Mouse (Mus musculus) midbrain, embryonic 14.5 days (tissue): Measurements from ENCODE around the gene St7. TPM values are rescaled to one million over a fixed set of nuclear protein-coding genes. Genes with fewer than 3 reads are reported as not detected.

Source experiments
- ATAC-seq: fragments of 200-750 bp; cut with Nextera tagmentation; 2 replicates; pipeline ENCODE4 v1.8.0; 2017; ENCODE audit warnings: moderate number of reproducible peaks, moderate library complexity; ENCODE audit not compliant: low FRiP score, low TSS enrichment
- DNase-seq: peaks from one replicate; pipeline ENCODE4 v3.0.0-alpha.2; 2015
- H3K27ac ChIP-seq: fragments of 300-500 bp; sonication (generic); replicated peaks from 2 replicates; pipeline ENCODE4 v1.5.1; 2014; ENCODE audit warnings: mild to moderate bottlenecking, low read depth, low read length, moderate library complexity
- H3K27me3 ChIP-seq: fragments of 300-500 bp; sonication (generic); 2 replicates; pipeline ENCODE4 v1.6.1; 2014; ENCODE audit warnings: low read length, control low read depth, mixed read lengths; ENCODE audit not compliant: control insufficient read depth, insufficient read depth
- H3K36me3 ChIP-seq: fragments of 300-500 bp; sonication (generic); 2 replicates; pipeline ENCODE4 v1.6.1; 2014; ENCODE audit warnings: low read length, control low read depth; ENCODE audit not compliant: control insufficient read depth, insufficient read depth
- H3K4me1 ChIP-seq: fragments of 300-500 bp; sonication (generic); 2 replicates; pipeline ENCODE4 v1.6.1; 2014; ENCODE audit warnings: mild to moderate bottlenecking, antibody characterized with exemption, low read length, control low read depth; ENCODE audit not compliant: control insufficient read depth, insufficient read depth
- H3K4me2 ChIP-seq: fragments of 300-500 bp; sonication (generic); 2 replicates; pipeline ENCODE4 v1.6.1; 2014; ENCODE audit warnings: mild to moderate bottlenecking, low read length, moderate library complexity
- H3K4me3 ChIP-seq: fragments of 300-500 bp; sonication (generic); replicated peaks from 2 replicates; pipeline ENCODE4 v1.5.1; 2014; ENCODE audit warnings: low read depth, low read length
- H3K9ac ChIP-seq: fragments of 300-500 bp; sonication (generic); replicated peaks from 2 replicates; pipeline ENCODE4 v1.6.1; 2014; ENCODE audit warnings: mild to moderate bottlenecking, low read length, moderate library complexity
- H3K9me3 ChIP-seq: fragments of 300-500 bp; sonication (generic); 2 replicates; pipeline ENCODE4 v1.6.1; 2016; ENCODE audit warnings: low read length, control low read depth, mixed read lengths; ENCODE audit not compliant: control insufficient read depth
- WGBS: fragments of 180-500 bp; shearing (Covaris S2); extraction: QIAGEN DNeasy Blood & Tissue Kit; methylation state at CpG from one replicate; pipeline ENCODE4 v1.1.7; 2014; 5-methylcytosine and 5-hydroxymethylcytosine counted together
- polyA plus RNA-seq: library from polyadenylated mRNA; unstranded; fragments of >200 nt; fragmentation: Nextera tagmentation; extraction: Ambion mirVana; gene quantifications from 2 replicates; pipeline ENCODE4 v1.2.1, GENCODE M21; 2014

St7 gene
- polyA plus RNA-seq, 1 experiment from 2014 or later = 61.4 TPM

GRCm38 (mm10) chr6:17727241-17727640 is 34.5 kb downstream of the St7 start:
- DNase-seq (no peak), ATAC-seq (no peak)
- WGBS = 90% methylated on average over 3 of the region's 3 CpGs
- H3K4me2 ChIP-seq = no peak overlapping the region
- H3K4me3 ChIP-seq = no peak overlapping the region
- H3K4me1 ChIP-seq = no peaks in the 10 kb centered on the region
- no peaks in the 10 kb centered on the region for H3K27me3 ChIP-seq
- H3K9me3 ChIP-seq = no peaks in the 10 kb centered on the region
- no peak overlapping the region for H3K9ac ChIP-seq
- no peaks in the 10 kb centered on the region for H3K36me3 ChIP-seq
- H3K27ac ChIP-seq = no peak overlapping the region

DNA sequence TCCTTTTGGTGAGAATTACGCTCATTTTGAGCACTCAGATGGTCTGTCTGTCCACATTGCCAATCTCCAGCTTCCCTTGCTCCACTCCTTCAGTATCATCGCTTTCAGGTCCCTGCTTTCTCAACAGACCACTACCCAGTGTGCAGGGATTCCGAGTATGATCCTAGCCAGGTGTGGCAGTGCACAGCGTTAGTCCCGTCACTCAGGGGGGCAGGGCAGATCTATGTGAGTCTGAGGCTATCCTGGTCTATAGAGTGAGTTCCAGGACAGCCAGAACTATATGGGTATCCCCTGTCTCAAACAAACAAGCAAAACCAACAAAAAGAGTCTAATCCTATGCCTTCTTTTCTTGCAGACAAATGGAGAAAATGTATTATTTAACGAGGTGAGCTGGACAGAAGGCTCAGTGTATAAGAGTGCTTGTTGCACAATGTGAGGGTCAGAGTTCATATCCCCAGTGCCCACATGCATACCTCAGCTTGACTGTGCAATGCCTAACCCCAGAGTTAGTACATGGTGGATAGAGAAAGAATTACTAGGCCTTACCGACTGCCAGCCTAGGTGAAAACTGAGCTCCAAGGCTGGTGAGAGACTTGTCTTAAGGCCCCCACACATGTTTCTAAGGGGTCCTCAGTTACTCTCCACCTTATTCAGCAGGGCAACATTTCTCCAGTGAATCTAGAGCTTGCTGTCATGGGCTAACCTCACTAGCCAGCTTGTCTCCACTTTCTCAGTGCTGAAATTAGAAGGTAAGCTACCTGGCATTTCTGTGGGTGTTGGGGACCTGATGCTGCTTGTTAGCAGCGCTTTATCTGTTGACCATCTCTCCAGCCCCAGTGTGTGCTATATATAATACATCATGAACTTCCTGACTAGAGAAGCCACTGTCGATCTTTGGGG is 35.4 kb downstream of the St7 start:
- H3K36me3 ChIP-seq = no peaks in the 10 kb centered on the region
- ATAC-seq (no peak), DNase-seq (no peak)
- no peaks in the 10 kb centered on the region for H3K27me3 ChIP-seq
- no peaks in the 10 kb centered on the region for H3K9me3 ChIP-seq
- no peak overlapping the region for H3K4me3 ChIP-seq
- H3K9ac ChIP-seq = no peak overlapping the region
- no peak overlapping the region for H3K27ac ChIP-seq
- no peak overlapping the region for H3K4me2 ChIP-seq
- 86% methylated on average over 9 of the region's 9 CpGs for WGBS
- H3K4me1 ChIP-seq = no peaks in the 10 kb centered on the region

DNA sequence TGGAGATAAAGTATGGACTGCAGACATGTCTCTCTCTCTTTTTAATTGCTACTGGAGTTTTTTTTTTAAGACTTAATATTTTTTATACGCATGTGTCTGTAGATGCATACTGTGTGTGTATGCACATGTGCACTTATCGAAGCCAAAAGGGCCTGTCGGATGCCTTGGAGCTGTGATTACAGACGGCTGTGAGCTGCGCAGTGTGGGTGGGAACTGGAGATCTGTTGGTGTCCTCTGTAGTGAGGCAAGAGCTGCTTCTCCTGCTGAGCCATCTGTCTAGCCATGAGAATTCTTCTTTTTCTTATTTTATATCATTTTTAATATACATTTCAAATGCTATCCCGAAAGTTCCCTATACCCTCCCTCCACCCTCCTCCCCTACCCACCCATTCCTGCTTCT is 37.4 kb downstream of the St7 start:
- Histone ChIP-seq H3K4me1 (no peaks in the 10 kb centered on the region), H3K9me3 (no peaks in the 10 kb centered on the region), H3K4me2 (no peak overlapping the region), H3K36me3 (no peaks in the 10 kb centered on the region), H3K27ac (no peak overlapping the region), H3K4me3 (no peak overlapping the region), H3K9ac (no peak overlapping the region), H3K27me3 (no peaks in the 10 kb centered on the region)
- DNase-seq (no peak), ATAC-seq (no peak)
- WGBS = 94% methylated on average over 6 of the region's 6 CpGs

- no peaks in the 10 kb centered on the region for H3K4me1 ChIP-seq
- no peak overlapping the region for H3K4me3 ChIP-seq
- ATAC-seq = no peak
- H3K27me3 ChIP-seq = no peaks in the 10 kb centered on the region
- no peaks in the 10 kb centered on the region for H3K36me3 ChIP-seq
- H3K4me2 ChIP-seq = no peak overlapping the region
- no peak overlapping the region for H3K27ac ChIP-seq
- H3K9me3 ChIP-seq = no peaks in the 10 kb centered on the region
- whole genome bisulfite sequencing = 87% methylated on average over 5 of the region's 5 CpGs
- no peak overlapping the region for H3K9ac ChIP-seq
- no peak for DNase-seq
These were observed 39.0 kb downstream of the St7 start for GRCm38 (mm10) chr6:17731694-17732093.

DNA sequence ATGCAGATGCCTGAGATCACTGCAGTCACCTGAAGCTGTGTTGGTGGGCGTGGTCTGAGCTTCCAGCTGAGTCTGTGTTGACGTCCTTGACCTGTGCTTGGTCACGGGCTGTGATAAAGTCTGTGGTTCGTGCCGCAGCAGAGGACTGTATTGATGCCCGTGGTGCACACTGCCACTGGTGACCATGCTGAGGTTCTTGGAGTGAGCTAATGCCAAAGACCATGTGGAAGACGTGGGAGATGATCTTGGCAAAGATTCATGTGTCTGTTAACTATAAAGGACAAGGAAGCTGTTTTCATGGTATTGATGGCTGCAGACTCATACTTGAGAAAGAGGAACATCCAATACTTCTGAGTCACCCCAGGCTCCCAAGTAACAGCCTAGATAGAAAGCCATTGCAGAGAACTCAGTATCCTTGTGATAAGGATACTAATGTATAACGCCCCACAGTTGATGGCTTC is 41.2 kb downstream of the St7 start:
- no peaks in the 10 kb centered on the region for H3K4me1 ChIP-seq
- DNase-seq (no peak), ATAC-seq (no peak)
- WGBS = 91% methylated on average over 8 of the region's 8 CpGs
- no peak overlapping the region for H3K27ac ChIP-seq
- no peaks in the 10 kb centered on the region for H3K9me3 ChIP-seq
- H3K4me3 ChIP-seq = no peak overlapping the region
- H3K36me3 ChIP-seq = no peaks in the 10 kb centered on the region
- H3K27me3 ChIP-seq = no peaks in the 10 kb centered on the region
- no peak overlapping the region for H3K4me2 ChIP-seq
- no peak overlapping the region for H3K9ac ChIP-seq

DNA sequence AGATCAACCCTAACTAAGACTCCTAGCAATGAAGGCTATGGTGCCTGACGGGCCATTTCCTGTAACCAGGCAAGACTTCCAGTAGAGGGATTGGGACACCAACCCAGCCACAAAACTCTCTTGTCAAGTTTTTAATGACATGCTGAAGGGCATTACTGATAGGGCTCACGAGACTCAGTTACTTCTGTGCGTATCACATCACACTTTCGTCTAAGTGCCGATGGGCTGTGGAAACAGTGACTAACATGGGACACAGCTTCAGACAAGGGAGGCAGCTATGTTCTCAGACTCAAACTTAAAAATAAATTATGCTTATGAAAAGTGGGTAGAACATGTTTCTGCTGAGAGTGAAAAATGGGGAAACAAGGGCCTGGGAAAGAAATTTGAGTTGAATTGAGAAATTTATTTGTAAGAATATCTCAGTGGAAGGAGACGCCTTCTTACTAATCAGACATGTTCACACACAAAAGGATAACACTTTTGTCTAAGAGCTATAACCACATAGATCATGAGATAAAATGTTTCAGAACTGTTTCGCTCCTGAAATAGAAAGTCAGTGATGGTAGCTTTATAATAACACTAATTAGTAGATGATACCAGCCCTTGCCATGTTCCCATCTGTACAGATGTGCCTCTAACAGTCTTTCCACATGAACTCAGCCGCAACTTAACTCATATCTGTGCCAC is 44.7 kb downstream of the St7 start:
- DNase-seq = no peak
- Histone ChIP-seq H3K27ac (no peak overlapping the region), H3K4me3 (no peak overlapping the region), H3K36me3 (no peaks in the 10 kb centered on the region), H3K9me3 (no peaks in the 10 kb centered on the region), H3K4me2 (no peak overlapping the region), H3K27me3 (no peaks in the 10 kb centered on the region), H3K4me1 (no peaks in the 10 kb centered on the region), H3K9ac (no peak overlapping the region)
- WGBS = 95% methylated on average over 8 of the region's 8 CpGs
- no peak for ATAC-seq

- Histone ChIP-seq H3K9me3 (no peaks in the 10 kb centered on the region), H3K4me1 (no peaks in the 10 kb centered on the region), H3K27ac (no peak overlapping the region), H3K27me3 (no peaks in the 10 kb centered on the region), H3K4me3 (no peak overlapping the region), H3K9ac (no peak overlapping the region), H3K36me3 (no peaks in the 10 kb centered on the region), H3K4me2 (no peak overlapping the region)
- DNase-seq = no peak
- WGBS = 95% methylated on average over 1 of the region's 1 CpGs
- no peak for ATAC-seq
These were observed 47.4 kb downstream of the St7 start for GRCm38 (mm10) chr6:17740128-17740527.

DNA sequence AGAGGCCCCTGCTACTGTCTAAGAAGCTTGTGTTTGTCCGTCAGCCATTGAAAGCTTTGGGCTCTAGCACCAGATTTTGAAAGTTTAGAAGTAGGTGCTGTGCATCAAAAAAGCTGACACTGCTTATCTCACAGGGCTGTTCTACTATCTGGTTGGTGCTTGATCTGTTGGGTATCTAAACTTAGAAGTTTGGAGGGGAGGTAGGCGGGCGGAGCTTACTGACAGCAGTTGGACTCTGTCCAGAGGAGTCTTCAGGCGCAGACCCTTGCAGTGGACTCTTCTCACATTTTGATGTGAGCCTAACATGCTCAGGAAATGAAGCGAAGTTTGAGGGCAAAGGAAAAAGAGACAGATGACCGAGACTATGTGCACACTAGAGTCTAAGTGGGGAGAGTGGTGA is 48.9 kb downstream of the St7 start:
- Histone ChIP-seq H3K27me3 (no peaks in the 10 kb centered on the region), H3K27ac (no peak overlapping the region), H3K4me1 (no peaks in the 10 kb centered on the region), H3K9me3 (no peaks in the 10 kb centered on the region), H3K36me3 (no peaks in the 10 kb centered on the region), H3K4me2 (no peak overlapping the region), H3K4me3 (no peak overlapping the region), H3K9ac (no peak overlapping the region)
- DNase-seq (no peak), ATAC-seq (no peak)
- 88% methylated on average over 6 of the region's 6 CpGs for WGBS

GRCm38 (mm10) chr6:17742209-17742608 is 49.5 kb downstream of the St7 start:
- no peaks in the 10 kb centered on the region for H3K36me3 ChIP-seq
- H3K9ac ChIP-seq = no peak overlapping the region
- ATAC-seq (no peak), DNase-seq (no peak)
- 96% methylated on average over 4 of the region's 4 CpGs for WGBS
- no peaks in the 10 kb centered on the region for H3K9me3 ChIP-seq
- no peak overlapping the region for H3K27ac ChIP-seq
- H3K4me3 ChIP-seq = no peak overlapping the region
- H3K4me1 ChIP-seq = no peaks in the 10 kb centered on the region
- H3K4me2 ChIP-seq = no peak overlapping the region
- H3K27me3 ChIP-seq = no peaks in the 10 kb centered on the region
